Mouse (Mus musculus) spleen, postnatal 10 days (tissue): ENCODE measurements around the gene St6galnac4.

Experiments used
- DNase-seq, 2 experiments: peaks; one replicate each; pipeline ENCODE4 v3.0.0; 2021 to 2022; ENCODE audit warnings: low spot score in 2 of 2

The St6galnac4 gene

DNA sequence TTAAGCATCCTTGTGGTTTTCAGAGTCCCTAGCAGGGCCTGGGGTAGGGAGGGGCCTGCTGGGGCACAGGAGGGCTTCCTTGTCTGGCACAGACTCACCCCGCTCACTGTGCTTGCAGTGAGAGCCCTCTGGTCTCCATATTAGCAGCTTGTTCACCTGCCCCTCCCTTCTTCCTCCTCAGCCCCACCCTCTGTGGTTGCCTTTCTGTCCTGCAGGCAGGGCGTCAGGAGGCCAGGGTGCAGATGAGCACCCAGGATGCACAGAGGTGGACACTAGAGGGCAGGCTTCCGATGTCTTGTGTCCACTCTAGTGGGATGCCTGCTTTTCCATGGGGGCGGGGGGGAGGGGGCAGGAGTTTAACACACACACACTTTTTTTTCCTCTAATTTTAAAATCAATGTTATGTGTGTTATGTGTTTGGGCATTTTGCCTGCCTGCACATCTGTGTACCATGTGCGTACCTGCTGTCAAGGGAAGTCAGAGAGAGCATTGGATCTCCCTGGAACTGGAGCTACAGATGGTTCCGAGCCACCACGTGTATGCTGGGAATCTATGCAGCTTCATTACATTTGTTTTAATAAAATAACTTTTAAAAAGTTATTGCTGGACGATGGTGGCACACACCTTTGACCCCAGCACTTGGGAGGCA, 14.6 kb downstream of the St6galnac4 start:
- DNase-seq = peak in 1 of 2 experiments; percentile 74

- DNase-seq = peak; percentile 91 to 93
Observed at GRCm38 (mm10) chr2:32602600-32603054, 15.7 kb downstream of the St6galnac4 start.

- DNase-seq = no peak
Observed at GRCm38 (mm10) chr2:32604631-32605030, 17.7 kb downstream of the St6galnac4 start.

DNA sequence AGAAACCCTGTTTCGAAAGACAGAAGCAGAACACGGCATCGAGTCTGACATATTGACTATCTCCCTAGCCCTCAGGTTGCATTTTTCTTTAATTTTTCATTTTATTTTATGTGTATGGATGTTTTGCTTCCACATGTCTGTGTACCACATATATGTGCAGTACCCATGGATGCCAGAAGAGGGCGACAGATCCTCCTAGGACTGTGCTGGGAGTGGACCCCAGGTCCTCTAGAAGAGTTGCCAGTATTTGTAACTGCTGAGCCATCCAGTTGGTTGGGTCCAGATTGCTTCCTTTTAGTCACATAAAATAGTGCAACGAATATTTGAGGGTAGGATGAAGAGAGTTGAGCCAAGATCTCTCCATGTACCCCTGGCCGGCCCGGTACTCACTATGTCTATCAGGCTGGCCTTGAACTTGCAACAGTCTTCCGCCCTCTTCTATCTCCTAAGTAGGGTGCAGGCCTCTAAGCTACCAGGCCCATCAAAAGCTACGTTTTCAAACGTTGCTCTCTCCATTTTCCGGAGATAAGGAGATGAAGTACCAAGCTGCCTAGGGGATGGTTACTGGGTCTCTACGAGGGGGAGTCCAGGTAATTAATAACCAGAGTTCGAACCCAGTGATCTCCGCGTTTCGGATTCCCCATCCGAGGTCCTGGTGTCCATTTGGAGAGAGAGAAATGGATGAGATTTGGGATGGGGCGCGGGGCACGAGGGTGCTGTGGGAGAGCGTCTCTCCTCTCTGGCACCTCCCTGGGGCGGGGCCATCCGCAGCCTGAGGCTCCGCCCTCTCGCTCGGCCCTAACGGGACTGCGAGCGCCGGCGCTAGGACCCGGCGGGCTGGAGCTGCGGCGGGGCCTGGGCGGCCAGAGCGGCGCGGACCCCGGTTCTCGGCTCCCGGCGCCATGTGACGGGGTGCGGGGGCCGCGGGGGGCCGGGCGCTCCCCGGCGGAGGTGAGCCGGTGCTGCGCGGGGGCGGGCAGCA, 19.6 kb downstream of the St6galnac4 start:
- peak; percentile 82 to 93 for DNase-seq

DNA sequence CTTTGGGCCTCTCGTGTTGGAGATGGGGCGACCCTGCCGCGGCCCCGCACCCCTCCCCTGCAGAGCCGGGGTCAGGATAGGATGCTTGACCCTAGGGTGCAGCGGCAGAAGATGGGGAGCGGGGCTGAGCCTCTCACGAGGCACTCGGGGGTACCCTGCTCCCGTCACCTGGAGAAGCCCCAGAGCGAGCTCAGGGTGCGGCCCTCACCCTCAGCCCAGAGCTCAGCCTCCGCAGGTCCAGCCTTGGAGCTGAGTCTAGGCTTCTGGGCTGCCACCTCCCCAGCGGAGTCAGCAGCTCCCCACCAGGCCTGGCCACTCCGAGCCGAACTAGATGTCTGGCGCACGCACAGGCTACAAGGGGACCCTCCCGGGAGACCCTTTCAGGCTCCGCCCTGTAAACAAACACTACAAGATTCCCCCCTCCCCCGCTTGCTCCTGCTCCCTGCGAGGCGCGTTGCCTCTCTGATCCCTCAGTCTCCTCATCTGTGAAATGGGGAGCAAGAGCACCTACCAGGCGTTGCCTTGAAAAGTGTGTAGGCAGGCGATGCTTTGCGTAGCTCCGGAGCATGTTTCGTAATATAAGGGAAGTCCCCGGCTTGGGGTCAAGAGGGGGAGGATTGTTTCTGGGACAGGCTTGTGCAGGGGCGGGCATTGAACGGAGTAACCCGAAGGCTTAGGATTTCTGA, 20.5 kb downstream of the St6galnac4 start:
- peak; percentile 57 to 61 for DNase-seq

GRCm38 (mm10) chr2:32608141-32608777, 21.4 kb downstream of the St6galnac4 start:
- peak; percentile 64 to 70 for DNase-seq

- no peak for DNase-seq
Observed at GRCm38 (mm10) chr2:32608778-32609435, 22.0 kb downstream of the St6galnac4 start.

- peak; percentile 37 to 65 for DNase-seq
Observed at GRCm38 (mm10) chr2:32610610-32611229, 23.8 kb downstream of the St6galnac4 start.

DNA sequence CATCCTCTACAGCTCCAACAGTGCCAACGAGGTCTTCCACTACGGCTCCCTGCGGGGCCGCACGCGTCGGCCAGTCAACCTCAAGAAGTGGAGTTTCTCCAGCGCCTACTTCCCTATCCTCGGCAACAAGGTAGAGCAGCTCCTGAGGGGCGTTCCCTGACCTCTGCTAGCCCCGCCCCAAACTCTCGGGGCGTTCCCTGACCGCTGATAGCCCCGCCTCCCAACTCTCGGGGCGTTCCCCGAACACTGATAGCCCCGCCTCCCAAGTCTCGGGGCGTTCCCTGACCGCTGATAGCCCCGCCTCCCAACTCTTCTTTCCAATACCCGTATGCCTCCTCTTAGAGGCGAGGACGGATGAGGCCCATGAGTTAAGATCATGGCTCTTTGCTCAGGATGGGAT, 25.4 kb downstream of the St6galnac4 start:
- DNase-seq = no peak

- DNase-seq = no peak
Observed at GRCm38 (mm10) chr2:32617109-32617508, 30.2 kb downstream of the St6galnac4 start.

DNA sequence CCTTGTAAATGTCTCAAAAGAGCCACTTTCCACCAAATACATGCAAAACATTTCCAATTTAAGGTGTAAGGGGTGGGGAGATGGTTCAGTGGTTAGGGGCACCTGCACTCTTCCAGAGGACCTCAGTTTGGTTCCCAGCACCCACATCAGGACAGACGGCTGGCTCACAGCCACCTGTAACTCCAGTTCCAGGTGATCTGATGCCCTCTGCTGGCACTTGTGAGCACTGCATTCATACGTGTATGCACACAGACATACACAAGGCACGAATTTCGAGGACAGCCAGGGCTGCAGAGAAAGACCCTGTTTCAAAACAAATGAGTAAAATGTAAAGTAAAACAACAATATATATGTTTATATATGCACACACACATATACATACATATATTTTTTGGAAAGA, 30.7 kb downstream of the St6galnac4 start:
- peak in 1 of 2 experiments; percentile 45 for DNase-seq

- DNase-seq = no peak
Observed at GRCm38 (mm10) chr2:32618051-32618450, 31.2 kb downstream of the St6galnac4 start.

GRCm38 (mm10) chr2:32620682-32621516, 34.0 kb downstream of the St6galnac4 start:
- DNase-seq = no peak

DNA sequence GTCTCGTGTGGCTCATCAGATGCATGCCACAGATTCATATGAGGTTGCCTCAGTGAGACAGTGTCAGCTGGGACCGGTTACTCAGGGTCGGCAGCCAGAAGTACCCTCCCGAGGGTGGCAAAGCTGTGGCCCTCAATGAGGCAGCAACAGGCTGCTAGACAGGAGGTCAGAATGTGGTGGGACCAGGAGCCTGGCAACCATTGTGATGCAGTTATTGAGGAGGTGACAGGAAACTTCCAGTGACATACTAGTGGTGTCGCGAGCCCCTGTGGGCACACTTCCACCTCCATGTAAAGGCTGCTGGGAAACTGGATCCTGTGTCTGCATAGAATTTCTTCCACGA, 34.6 kb downstream of the St6galnac4 start, which contains the start of gene Ak1:
TSS of gene Ak1 (plus strand) at position 242 of the 343 bp plus-strand sequence.
- DNase-seq = no peak

GRCm38 (mm10) chr2:32624111-32624748, 37.3 kb downstream of the St6galnac4 start:
- DNase-seq = no peak

- DNase-seq = peak in 1 of 2 experiments; percentile 52
Observed at GRCm38 (mm10) chr2:32625212-32625872, 38.4 kb downstream of the St6galnac4 start.

DNA sequence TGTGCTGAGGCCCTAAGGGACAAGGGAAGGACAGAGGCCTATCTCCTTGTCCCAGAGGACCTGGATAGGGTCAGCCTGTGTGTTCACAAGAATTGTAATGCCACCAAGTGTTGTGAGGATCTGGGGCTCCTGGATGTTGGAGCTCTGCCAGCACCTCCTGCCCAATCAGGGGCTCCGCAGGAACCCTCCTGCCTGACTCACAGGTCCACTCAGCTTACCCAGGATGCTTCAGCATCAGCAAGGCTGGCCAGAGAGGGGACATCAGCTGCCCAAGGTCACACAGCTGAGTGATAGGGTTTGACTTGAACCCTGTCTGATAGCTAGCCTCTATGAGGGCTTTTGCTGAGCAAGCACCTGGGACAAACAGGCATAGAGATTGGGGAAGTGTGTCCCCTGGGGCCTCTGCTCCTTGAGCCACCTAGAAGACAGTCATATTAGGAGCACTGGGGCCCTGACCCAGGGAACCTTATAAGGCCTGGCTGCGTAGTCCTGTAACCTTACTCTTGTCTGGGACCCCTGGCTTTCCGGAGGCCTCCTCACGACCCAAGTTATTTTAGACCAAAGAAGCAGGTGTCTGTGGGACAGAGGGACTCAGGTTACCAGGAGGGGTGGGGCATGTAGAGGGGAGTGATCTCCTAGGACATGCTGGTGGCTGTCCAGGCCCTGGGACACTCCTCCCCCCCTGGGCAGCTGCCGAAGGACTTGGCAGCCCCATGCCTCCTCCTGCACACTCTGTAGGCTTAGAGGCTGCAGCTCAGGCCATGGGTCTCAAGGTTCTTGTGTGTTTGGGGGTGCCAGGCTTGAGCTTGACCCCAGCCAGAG, 39.2 kb downstream of the St6galnac4 start:
- no peak for DNase-seq
